Mouse (Mus musculus): Measurements from ENCODE around the gene Plekhh1.

DNA sequence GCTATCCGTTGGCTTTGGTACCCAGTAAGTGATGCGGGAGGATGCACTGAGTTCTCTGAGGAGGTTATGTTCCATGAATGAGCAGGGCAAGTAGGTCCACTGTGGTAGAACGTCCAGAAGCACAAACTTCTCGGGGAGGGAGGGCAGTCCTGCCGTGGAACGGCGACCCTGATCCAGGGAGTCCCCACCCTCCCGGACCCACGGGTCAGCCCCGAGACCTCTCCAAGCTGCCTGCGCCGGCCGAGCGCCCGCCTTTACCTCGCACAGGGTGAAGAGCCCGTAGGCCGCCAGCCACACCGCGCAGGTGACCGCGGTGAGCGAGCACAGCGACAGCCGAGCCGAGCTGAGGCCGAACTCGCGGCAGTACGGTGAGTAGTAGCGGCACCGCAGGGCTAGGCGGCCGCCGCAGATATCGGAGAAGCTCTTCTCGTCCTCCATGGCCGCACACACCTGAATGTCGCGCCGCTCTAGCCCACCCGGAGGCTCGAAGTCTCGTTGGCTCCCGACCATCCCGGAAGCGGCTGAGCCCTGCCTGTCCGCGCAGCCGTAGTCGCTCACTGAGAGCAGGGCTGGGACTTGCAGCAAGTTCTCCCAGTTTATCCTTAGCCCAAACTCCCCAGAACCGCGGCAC is 60.3 kb downstream of the Plekhh1 start, which contains the start of gene Pigh:
- TF ChIP-seq CTCF (IDR thresholded peaks at IDR 0.05; ENCODE audit: low read depth, low read length) (no peak), POLR2A (IDR thresholded peaks at IDR 0.05; ENCODE audit: insufficient read depth, low read length) (peak; percentile 28), EP300 (IDR thresholded peaks at IDR 0.05; ENCODE audit: insufficient read depth, low read depth, low read length) (no peak)
